Mouse (Mus musculus) bone marrow, adult 2 months (tissue): ENCODE results near the gene Izumo1r.

ENCODE experiments used
- CTCF ChIP-seq: fragments of 200-500 bp; IDR thresholded peaks from 2 replicates; pipeline ENCODE4 v1.5.1; 2011; ENCODE audit warnings: low read length, control low read depth; ENCODE audit not compliant: control insufficient read depth, insufficient read depth
- POLR2A ChIP-seq: fragments of 200-500 bp; IDR thresholded peaks from 2 replicates; pipeline ENCODE4 v1.6.1; 2011; ENCODE audit warnings: low read depth, mild to moderate bottlenecking, control low read depth, low read length, borderline replicate concordance; ENCODE audit not compliant: control insufficient read depth

DNA sequence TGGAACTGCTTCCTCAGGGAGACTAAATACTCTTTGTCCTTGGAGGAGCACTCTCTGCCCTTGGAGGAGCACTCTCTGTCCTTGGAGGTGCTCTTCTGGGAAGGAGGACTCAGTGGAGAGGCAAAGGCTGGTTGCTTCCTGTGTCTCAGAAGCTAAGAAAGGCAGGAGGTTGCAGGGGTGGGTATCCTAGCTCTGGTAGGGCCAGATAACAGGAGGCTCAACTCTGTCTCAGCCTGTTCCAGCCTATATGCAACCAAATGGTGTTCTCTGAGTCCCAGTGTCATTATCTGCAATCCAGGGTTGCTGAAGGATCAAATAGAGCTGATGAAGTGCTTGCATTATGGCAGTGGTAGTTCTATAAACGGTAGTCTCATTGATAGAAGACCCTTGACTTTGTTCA is 17.8 kb downstream of the Izumo1r start:
- TF ChIP-seq POLR2A (no peak), CTCF (no peak)
